Mouse (Mus musculus) heart, embryonic 16.5 days (tissue): ENCODE data around the gene Phldb2. TPM values are rescaled to one million over a fixed set of nuclear protein-coding genes. Genes with fewer than 3 reads are reported as not detected.

Experiments
- ATAC-seq: fragments of 200-750 bp; cut with Nextera tagmentation; replicated peaks from 2 replicates; pipeline ENCODE4 v1.8.0; 2017; ENCODE audit warnings: moderate number of reproducible peaks; ENCODE audit not compliant: insufficient read depth, low FRiP score; ENCODE audit errors: extremely low read depth
- H3K27ac ChIP-seq: fragments of 300-500 bp; sonication (generic); 2 replicates; pipeline ENCODE4 v1.5.1; 2014; ENCODE audit warnings: mild to moderate bottlenecking, low read length, control low read depth, moderate library complexity
- H3K27me3 ChIP-seq: fragments of 300-500 bp; sonication (generic); 2 replicates; pipeline ENCODE4 v1.6.1; 2014; ENCODE audit warnings: low read length, mixed read lengths; ENCODE audit not compliant: control insufficient read depth, insufficient read depth
- H3K36me3 ChIP-seq: fragments of 300-500 bp; sonication (generic); 2 replicates; pipeline ENCODE4 v1.6.1; 2014; ENCODE audit not compliant: control insufficient read depth, insufficient read depth
- H3K4me1 ChIP-seq: fragments of 300-500 bp; sonication (generic); 2 replicates; pipeline ENCODE4 v1.6.1; 2014; ENCODE audit warnings: low read length, mixed read lengths; ENCODE audit not compliant: control insufficient read depth, insufficient read depth
- H3K4me2 ChIP-seq: fragments of 300-500 bp; sonication (generic); 2 replicates; pipeline ENCODE4 v1.6.1; 2014; ENCODE audit warnings: low read depth, mild to moderate bottlenecking, control low read depth, low read length
- H3K4me3 ChIP-seq: fragments of 300-500 bp; sonication (generic); 2 replicates; pipeline ENCODE4 v1.5.1; 2014; ENCODE audit warnings: mild to moderate bottlenecking, control low read depth, low read length
- H3K9ac ChIP-seq: fragments of 300-500 bp; sonication (generic); 2 replicates; pipeline ENCODE4 v1.6.1; 2014; ENCODE audit warnings: low read length, control low read depth
- H3K9me3 ChIP-seq: fragments of 300-500 bp; sonication (generic); replicated peaks from 2 replicates; pipeline ENCODE4 v1.6.1; 2016; ENCODE audit warnings: low read length; ENCODE audit not compliant: control insufficient read depth
- WGBS: fragments of 180-500 bp; shearing (Covaris S2); extraction: QIAGEN DNeasy Blood & Tissue Kit; methylation state at CpG from one replicate; pipeline ENCODE4 v1.1.7; 2014; 5-methylcytosine and 5-hydroxymethylcytosine counted together
- polyA plus RNA-seq: library from polyadenylated mRNA; unstranded; fragments of >200 nt; fragmentation: Nextera tagmentation; extraction: Ambion mirVana; gene quantifications from 2 replicates; pipeline ENCODE4 v1.2.1, GENCODE M21; 2015

Phldb2 gene
- polyA plus RNA-seq, 1 experiment from 2014 or later = 38.3 TPM

DNA sequence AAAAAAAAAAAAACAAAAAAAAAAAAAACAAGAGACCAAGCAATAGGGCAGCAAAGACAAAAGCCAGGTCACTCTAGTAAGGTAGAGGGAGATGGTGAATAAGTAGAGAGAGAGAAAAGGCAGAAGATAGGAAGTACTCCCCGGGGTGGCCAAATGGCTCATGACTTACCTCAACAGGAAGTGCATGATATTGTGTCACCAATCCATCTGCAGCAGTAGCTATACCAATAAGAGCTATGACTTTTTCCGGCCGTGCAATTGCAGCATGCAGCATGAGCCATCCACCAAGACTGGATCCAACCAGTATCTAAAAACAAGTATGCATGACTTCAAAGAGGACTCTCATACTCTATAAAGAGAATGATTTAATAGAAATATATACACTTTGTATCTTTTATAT is 216.7 kb downstream of the Phldb2 start:
- Histone ChIP-seq H3K27ac (no peak overlapping the region), H3K4me1 (peaks cover 11% of the 10 kb centered on the region), H3K9me3 (no peaks in the 10 kb centered on the region), H3K4me2 (no peak overlapping the region), H3K36me3 (peaks cover 22% of the 10 kb centered on the region), H3K27me3 (no peaks in the 10 kb centered on the region), H3K9ac (no peak overlapping the region), H3K4me3 (no peak overlapping the region)
- WGBS = 90% methylated on average over 3 of the region's 3 CpGs
- ATAC-seq = no peak

DNA sequence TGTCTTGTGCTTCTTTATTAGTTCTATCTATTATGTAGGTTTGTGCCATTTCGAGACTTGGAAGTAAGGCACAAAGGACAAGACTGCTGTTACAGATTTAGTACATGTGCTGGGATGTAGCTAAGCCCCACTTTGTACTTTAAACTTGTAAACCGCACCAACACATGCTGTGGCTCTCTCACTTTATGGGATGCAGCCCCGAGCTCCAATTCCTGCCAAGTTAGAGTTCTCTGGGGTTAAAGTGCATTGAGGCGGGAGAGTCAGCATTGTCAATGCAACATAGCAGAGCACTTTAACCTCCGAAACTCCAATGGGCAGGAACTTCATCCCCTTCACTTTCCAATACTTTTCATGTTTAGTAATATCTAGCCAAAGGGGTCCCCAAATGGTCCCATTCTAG is 224.2 kb downstream of the Phldb2 start:
- H3K4me3 ChIP-seq = no peak overlapping the region
- no peaks in the 10 kb centered on the region for H3K27me3 ChIP-seq
- H3K4me2 ChIP-seq = no peak overlapping the region
- H3K27ac ChIP-seq = no peak overlapping the region
- peaks cover 22% of the 10 kb centered on the region for H3K36me3 ChIP-seq
- ATAC-seq = no peak
- WGBS = 85% methylated on average over 5 of the region's 5 CpGs
- H3K4me1 ChIP-seq = peaks cover 3% of the 10 kb centered on the region; the same call in 1 of the 2 replicates
- no peaks in the 10 kb centered on the region for H3K9me3 ChIP-seq
- H3K9ac ChIP-seq = no peak overlapping the region

DNA sequence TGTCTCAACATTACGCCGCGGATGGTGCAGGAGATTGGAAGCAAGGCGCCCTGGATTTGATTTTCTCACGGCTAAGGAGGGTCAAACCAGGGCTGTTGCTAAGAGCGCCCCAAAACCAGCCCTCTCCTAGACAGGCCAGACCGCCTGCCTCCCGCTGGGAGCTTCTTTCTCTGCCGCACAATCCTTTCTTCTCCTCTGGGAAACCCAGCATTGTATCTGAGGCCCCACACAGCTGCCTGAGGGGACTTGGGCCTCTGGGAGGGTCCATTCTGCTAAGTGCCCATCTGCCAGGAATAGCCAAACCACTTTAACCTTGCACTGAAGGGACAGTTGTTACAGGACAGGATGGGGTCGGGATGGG is 228.7 kb downstream of the Phldb2 start:
- peaks cover 10% of the 10 kb centered on the region; the same call in 1 of the 2 replicates for H3K4me1 ChIP-seq
- no peak overlapping the region for H3K27ac ChIP-seq
- peak overlapping the region; percentile 96 for H3K4me2 ChIP-seq
- no peaks in the 10 kb centered on the region for H3K27me3 ChIP-seq
- peak overlapping the region; percentile 70 for H3K9ac ChIP-seq
- no peaks in the 10 kb centered on the region for H3K9me3 ChIP-seq
- 0 out of 2 replicates have a peak, but pooled peaks have one; percentile 32 for ATAC-seq
- H3K4me3 ChIP-seq = peak overlapping the region; percentile 64
- WGBS = 5% methylated on average over 10 of the region's 10 CpGs
- peaks cover 3% of the 10 kb centered on the region; the same call in 1 of the 2 replicates for H3K36me3 ChIP-seq

DNA sequence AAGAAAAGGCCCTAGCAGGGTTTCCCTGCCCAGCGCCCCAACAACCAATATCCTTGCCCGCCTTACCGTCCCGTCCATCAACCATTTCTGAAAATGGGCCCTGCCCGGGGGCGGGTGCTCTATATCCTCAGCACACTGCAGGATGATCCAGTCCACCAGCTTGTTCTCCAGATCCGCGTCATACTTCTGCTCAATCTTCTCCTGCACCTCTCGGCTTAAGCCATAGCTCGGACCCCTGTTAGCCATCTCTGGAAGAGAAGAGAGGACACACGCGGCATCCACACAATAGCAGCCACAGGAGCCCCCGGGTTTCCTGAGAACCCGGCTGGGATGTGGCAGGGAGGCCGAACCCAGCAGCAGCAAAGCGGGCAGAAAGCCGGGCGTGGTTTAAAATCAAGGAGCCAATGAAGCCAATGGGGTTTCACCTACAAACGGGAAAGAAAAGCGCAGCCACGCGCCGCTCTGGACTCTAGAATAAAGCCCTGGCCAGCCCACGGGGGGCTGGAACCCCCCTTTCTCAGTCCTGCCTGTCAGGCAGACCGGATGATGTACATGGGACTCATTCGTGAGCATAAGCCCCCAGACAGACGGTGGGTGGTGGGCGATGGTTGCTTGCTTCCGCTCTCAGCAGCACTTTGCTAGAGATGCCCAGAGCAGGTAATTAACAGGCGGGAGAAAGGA is 229.2 kb downstream of the Phldb2 start, which contains the start of gene Tagln3:
Tagln3 (minus strand) TSS at position 548 of the 681 bp plus-strand sequence.
- WGBS = 2% methylated on average over 30 of the region's 30 CpGs
- Histone ChIP-seq H3K9me3 (no peaks in the 10 kb centered on the region), H3K4me3 (peak within 1 kb of the TSS; percentile 64), H3K36me3 (peaks cover 3% of the 10 kb centered on the region; the same call in 1 of the 2 replicates), H3K9ac (peak within 1 kb of the TSS; percentile 70), H3K27me3 (no peaks in the 10 kb centered on the region), H3K4me1 (peaks cover 10% of the 10 kb centered on the region; the same call in 1 of the 2 replicates), H3K4me2 (peak within 1 kb of the TSS; percentile 96), H3K27ac (no peak within 1 kb of the TSS)
- ATAC-seq = peak; percentile 18

DNA sequence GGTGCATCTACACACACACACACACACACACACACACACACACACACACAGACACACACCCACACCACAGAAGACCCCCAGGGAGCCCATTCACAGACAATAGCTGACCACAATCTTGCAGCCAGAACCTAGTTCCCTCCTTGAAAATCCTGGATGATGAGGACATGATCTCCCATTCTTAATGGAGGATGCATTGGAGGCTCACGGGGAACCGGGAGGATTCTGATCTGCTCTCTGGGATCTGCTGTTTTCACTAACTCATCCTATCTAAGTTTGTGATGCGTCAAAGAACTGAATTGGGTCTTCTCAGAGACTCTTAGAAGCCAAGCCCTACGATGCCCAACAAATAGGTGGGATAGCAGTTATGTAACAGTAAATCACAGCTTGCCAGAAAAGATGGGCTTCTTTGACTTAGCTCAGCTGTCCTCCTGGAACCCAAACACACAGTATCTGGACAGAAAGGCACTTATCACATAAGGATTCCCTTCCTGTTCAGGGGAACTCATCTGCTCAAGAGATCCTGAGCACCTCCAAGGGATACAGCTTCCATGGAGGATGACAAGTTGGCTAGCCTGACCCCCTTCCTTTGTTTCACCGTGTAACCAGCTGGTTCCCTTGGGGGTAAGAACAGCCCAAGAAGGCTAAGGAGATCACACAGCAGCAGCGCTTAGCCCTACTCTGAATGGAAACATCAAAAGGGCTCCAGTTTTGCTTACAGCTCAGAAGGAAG is 230.1 kb downstream of the Phldb2 start:
- Histone ChIP-seq H3K36me3 (peaks cover under 1% of the 10 kb centered on the region; the same call in 1 of the 2 replicates), H3K4me1 (peaks cover 10% of the 10 kb centered on the region; the same call in 1 of the 2 replicates), H3K4me3 (peak overlapping the region; percentile 64), H3K27me3 (no peaks in the 10 kb centered on the region), H3K9me3 (no peaks in the 10 kb centered on the region), H3K27ac (no peak overlapping the region), H3K4me2 (peak overlapping the region; percentile 96), H3K9ac (peak overlapping the region; percentile 70; the same call in 1 of the 2 replicates)
- WGBS = 69% methylated on average over 6 of the region's 6 CpGs
- ATAC-seq = no peak

DNA sequence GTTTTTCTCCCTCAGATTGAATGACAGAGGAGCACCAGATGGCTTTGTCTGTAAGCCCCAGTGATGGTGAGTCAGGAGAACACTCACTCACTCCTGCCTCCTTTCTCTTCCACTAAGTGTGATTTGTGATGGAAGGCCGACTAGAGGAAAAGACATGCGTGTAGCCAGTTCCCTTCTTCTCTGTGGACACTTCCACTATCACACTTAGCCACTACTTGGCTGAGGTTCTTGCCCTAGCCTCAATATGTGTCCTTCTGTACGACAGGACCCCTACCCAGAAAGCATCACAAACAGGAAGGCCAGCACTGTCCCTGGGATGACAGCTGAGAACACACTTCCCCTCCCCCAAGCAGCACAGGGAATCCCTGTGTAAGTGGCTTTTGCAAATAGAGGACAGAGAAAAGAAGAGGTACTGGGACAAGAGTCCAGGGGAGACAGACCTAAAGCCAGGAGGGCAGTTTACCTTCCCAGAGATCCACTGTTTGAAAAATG is 230.9 kb downstream of the Phldb2 start:
- Histone ChIP-seq H3K4me1 (peaks cover 10% of the 10 kb centered on the region; the same call in 1 of the 2 replicates), H3K9ac (no peak overlapping the region), H3K9me3 (no peaks in the 10 kb centered on the region), H3K4me2 (no peak overlapping the region), H3K4me3 (no peak overlapping the region), H3K27me3 (no peaks in the 10 kb centered on the region), H3K36me3 (no peaks in the 10 kb centered on the region), H3K27ac (no peak overlapping the region)
- ATAC-seq = no peak
- WGBS = 64% methylated on average over 3 of the region's 3 CpGs

DNA sequence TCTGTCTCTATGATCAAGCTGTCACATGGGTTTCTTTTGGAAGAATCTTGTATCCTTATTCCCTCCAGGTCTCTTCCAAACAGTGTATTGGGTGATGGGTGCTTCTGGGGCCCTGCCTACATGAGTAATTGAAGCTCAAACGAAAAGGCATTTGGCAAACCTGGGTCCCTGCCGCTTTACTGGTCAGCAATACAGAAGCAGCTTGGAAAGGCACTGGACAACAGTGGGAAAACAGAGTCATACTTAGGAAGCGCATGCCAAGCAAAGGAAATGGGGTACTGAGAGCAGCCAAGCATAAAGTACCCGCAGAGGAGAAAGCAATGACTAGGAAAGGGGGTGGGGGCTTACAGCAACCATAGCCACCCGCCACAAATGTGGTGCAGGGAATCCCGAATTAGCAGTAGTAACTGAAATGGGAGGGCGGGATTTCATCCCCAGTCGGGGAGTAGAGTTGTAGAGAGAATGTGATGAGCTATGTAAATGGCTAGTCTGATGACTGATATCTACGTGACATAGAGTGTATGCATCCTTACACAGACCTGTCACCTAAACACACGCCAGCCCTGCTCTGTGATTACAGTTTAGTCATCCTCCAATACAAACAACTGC is 233.3 kb downstream of the Phldb2 start:
- Histone ChIP-seq H3K4me2 (no peak overlapping the region), H3K4me1 (peaks cover 10% of the 10 kb centered on the region; the same call in 1 of the 2 replicates), H3K27me3 (no peaks in the 10 kb centered on the region), H3K36me3 (no peaks in the 10 kb centered on the region; the same call in 1 of the 2 replicates), H3K27ac (no peak overlapping the region), H3K9me3 (peaks cover 5% of the 10 kb centered on the region; the same call in 1 of the 2 replicates), H3K4me3 (no peak overlapping the region), H3K9ac (no peak overlapping the region)
- WGBS = 76% methylated on average over 10 of the region's 10 CpGs
- ATAC-seq = no peak

DNA sequence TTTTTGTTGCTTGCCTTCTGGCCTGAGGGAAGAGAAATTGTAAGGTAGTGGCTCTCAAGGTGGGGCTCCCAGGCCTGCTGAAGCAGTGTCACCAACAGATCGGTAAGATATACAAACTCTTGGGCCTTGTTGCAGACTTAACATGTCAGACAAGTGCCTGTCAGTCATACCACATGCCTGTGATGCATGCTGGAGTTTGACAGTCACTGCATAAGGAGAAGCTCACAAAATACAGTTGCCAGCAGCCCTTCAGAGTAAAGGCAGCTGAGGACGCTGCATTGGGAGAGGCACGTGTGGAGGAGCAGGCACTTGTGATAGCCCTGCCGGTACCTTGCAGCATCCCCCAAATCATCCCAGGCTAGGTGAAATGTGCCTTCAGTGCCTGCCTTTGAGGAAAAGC is 235.1 kb downstream of the Phldb2 start:
- WGBS = 77% methylated on average over 4 of the region's 4 CpGs
- Histone ChIP-seq H3K36me3 (no peaks in the 10 kb centered on the region; the same call in 1 of the 2 replicates), H3K4me2 (no peak overlapping the region), H3K9ac (no peak overlapping the region), H3K9me3 (peaks cover 5% of the 10 kb centered on the region; the same call in 1 of the 2 replicates), H3K4me3 (no peak overlapping the region), H3K4me1 (no peaks in the 10 kb centered on the region), H3K27ac (no peak overlapping the region), H3K27me3 (no peaks in the 10 kb centered on the region)
- ATAC-seq = no peak
